Mouse (Mus musculus) large intestine, adult 2 months (tissue): ENCODE measurements around the gene Slc22a20. TPM values are rescaled to one million over a fixed set of nuclear protein-coding genes. Genes with fewer than 3 reads are reported as not detected.

Experiments used
- DNase-seq: peaks from one replicate; pipeline ENCODE4 v3.0.0-alpha.2; 2012; ENCODE audit warnings: low read depth, low spot score
- whole genome bisulfite sequencing: fragments of 180-500 bp; shearing (Covaris S2); methylation state at CpG from one replicate; pipeline ENCODE4 v1.1.7; 2018; 5-methylcytosine and 5-hydroxymethylcytosine counted together
- polyA plus RNA-seq: library from polyadenylated mRNA; depleted of rRNA; stranded (reverse); fragments of >200 nt; gene quantifications from 2 replicates; pipeline ENCODE4 v1.2.3, GENCODE M21; 2012

Slc22a20 gene
- polyA plus RNA-seq, 1 experiment: not detected

- DNase-seq: peak; percentile 92
- whole genome bisulfite sequencing: 31% methylated on average over 28 of the region's 28 CpGs
Observed at GRCm38 (mm10) chr19:5955704-5956670, 30.0 kb downstream of the Slc22a20 start.

- no peak for DNase-seq
- WGBS: 70% methylated on average over 10 of the region's 10 CpGs
Observed at GRCm38 (mm10) chr19:5954936-5955335, 31.0 kb downstream of the Slc22a20 start.

- DNase-seq: no peak
- WGBS: 49% methylated on average over 22 of the region's 22 CpGs
Observed at GRCm38 (mm10) chr19:5954031-5954710, 31.8 kb downstream of the Slc22a20 start.

DNA sequence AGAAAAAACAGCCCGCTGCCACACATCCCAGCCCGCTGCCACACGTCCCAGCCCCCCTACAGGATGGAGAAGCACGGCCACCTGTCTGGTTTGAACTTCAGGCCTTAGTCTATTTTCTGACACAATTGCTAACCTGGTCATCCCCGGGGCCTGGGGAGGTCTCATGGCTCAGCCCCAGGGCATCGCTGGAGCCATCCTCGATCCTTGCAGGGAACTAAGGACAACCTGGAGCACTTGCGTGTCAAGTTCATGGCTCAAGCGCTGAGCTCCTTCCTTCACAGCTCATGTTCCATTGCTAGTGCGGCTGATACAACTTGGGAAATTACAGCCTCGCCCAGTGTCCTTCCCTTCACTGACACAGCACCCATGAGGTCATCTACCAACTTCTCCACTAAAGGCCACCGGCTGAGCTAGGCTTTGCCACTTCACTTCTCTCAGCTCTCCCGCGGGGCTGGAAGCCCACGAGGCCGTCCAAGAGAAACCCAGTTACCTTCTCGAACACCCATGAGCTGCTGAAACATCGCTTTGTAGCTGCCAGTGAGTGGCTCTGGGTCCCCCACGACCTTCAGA lies 32.7 kb downstream of the Slc22a20 start:
- no peak for DNase-seq
- WGBS: 89% methylated on average over 19 of the region's 19 CpGs

DNA sequence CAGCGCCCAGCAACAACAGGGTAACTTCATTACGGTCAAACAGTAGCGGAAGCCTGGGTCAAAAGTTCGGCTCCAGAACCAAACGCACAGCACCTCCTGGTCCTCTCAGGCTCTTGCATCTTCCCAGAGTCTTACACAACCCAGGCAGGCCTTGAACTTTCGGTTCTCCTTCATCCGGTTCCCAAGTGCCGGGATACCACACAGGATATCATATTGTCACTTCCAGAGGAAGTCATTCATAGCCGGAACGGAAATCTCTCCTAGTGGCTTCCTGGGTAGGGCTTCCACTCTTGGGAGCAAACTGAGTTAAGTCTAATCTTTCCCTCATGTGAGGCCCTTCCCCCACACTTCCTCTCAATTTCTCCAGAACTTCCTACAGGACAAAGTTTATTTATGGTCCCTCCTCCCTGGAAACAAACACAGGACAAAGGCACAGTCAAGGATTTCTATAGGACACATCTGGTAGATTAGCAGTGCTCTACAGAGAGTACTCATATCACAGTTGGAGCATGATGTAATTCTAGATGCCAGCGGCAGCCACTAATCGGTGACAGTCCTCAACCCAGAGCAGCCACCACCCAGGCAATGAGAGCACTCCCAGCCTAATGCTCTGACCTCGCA lies 33.8 kb downstream of the Slc22a20 start:
- 64% methylated on average over 13 of the region's 13 CpGs for WGBS

DNA sequence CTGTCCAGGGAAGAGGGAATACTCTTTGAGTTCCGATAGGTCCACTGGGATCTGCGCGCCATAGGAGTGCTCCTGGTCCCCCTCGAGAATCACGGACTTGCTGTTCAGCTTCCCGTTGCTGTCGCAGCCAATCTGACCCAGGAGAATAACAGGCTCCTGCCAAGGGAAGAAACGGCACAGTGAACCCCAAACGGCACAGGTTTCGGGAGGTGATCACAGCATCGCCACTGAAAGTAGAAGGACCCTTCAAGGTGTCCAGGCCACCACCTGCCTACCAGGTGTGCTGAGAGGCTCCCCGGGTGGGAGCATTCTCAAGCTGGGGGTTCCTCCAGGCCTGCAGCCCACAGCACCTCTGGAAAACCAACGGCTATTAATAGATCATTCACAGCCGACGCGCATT lies 34.3 kb downstream of the Slc22a20 start:
- 85% methylated on average over 16 of the region's 16 CpGs for WGBS
- no peak for DNase-seq

More for the DNA sequence above, 33.8 kb downstream of the Slc22a20 start:
- no peak for DNase-seq

DNA sequence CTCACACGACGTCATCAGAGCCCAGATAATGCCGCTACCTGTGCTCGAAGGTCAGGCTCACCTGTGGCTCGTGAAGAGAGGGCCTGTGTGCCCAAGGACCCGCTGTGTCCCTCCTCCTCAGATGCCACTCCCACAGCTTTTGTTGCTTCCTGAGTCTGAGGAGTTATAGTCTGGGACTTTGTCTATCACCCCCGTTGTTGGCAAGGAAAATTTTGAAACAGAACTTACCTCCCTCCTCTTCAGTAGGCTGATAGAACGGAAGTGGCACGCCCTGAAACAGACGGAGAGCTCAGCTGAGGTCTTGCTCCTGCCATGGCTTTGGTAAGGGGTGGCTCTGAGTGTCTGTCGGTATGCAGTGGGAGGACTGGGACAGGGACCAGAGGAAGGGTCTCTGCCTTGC lies 35.7 kb downstream of the Slc22a20 start:
- no peak for DNase-seq
- WGBS: 84% methylated on average over 11 of the region's 11 CpGs

- WGBS: 66% methylated on average over 8 of the region's 8 CpGs
- no peak for DNase-seq
Observed at GRCm38 (mm10) chr19:5945891-5946290, 40.1 kb downstream of the Slc22a20 start.

DNA sequence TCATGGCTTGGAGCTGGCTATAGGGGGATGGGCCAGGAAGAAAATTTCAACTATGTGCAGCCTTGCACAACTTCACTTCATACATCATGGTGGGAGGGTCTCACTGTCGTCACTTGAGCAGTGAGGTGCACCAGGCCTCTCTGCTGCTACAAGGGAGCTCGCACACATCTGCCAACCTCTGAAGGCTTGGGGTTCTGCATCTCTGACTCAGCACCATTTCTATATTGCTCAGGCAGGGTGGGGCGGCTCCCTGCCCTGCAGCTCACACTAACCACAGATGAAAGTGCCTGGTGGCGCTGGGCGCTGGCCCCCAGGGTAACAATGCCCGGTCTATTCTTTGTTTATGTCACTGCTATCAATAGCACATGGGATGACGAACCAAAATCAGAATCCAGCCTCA lies 40.9 kb downstream of the Slc22a20 start:
- DNase-seq: no peak
- WGBS: 55% methylated on average over 7 of the region's 7 CpGs

DNA sequence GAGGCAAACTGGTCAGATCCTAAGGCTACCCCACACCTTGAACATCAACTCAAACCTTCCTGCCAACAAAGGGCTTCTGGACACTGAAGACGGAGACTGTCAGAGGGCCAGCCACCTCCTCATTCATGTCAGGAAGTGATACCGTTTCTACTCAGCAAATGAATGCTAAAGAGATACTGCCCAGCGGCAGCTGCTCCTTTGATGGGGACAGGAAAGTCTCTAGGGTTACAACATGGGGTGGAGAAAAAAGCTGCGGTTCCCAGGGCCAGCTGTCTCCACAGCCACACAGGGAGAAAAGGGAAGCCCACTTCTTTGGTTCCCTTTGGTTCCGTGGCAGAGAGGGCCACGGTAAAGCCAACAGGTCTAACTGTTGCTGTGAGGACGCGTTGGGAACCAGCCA lies 41.8 kb downstream of the Slc22a20 start:
- WGBS: 81% methylated on average over 8 of the region's 8 CpGs
- DNase-seq: no peak

GRCm38 (mm10) chr19:5943404-5943803 lies 42.5 kb downstream of the Slc22a20 start:
- DNase-seq: no peak
- 93% methylated on average over 15 of the region's 15 CpGs for whole genome bisulfite sequencing

GRCm38 (mm10) chr19:5942581-5942980 lies 43.4 kb downstream of the Slc22a20 start:
- DNase-seq: no peak
- WGBS: 83% methylated on average over 7 of the region's 7 CpGs

GRCm38 (mm10) chr19:5940656-5941055 lies 45.3 kb downstream of the Slc22a20 start:
- DNase-seq: no peak
- WGBS: 79% methylated on average over 10 of the region's 10 CpGs

DNA sequence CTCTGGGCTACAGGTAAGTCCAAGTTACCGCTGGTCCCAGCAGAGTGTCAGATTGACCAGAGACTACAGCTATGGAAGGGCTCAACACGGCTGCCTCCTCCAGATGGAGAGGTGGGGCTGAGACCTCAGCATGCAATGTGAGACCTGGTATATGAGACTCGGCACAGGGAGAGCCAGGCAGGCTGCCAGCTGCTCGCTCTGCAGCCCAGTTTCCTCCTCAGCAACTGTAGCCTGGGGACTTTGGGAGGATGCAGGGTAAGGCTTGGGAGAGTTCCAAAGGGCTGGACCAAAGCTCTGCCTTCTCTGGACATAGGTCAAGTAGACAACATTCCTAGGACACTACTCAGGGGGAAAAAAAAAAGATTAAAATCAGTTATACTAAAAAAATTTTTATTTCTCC lies 45.8 kb downstream of the Slc22a20 start:
- WGBS: 27% methylated on average over 4 of the region's 4 CpGs
- DNase-seq: no peak

DNA sequence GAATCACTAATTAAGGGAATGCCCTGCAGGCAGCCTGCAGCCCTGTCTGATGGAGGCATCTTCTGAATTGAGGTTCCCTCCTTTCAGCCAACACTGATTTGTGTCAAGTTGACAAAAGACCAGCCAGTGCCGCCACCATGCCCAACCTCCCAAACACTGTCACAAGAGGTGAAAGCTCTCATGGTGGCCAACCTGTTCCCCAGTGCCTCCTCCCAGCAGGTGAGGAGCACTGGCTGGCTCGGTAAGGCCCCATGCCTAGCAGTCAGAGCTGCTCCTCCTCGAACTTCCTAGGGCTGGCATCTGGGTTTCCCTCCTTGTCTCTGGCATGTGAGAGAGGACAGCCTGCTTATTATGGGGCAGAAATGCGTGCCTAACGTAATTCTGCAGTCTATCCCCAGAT lies 46.2 kb downstream of the Slc22a20 start:
- WGBS: 79% methylated on average over 5 of the region's 5 CpGs
- no peak for DNase-seq

GRCm38 (mm10) chr19:5938516-5938915 lies 47.4 kb downstream of the Slc22a20 start:
- WGBS: 51% methylated on average over 6 of the region's 6 CpGs
- no peak for DNase-seq

GRCm38 (mm10) chr19:5937836-5938406 lies 48.0 kb downstream of the Slc22a20 start:
- no peak for DNase-seq
- 28% methylated on average over 14 of the region's 14 CpGs for WGBS

DNA sequence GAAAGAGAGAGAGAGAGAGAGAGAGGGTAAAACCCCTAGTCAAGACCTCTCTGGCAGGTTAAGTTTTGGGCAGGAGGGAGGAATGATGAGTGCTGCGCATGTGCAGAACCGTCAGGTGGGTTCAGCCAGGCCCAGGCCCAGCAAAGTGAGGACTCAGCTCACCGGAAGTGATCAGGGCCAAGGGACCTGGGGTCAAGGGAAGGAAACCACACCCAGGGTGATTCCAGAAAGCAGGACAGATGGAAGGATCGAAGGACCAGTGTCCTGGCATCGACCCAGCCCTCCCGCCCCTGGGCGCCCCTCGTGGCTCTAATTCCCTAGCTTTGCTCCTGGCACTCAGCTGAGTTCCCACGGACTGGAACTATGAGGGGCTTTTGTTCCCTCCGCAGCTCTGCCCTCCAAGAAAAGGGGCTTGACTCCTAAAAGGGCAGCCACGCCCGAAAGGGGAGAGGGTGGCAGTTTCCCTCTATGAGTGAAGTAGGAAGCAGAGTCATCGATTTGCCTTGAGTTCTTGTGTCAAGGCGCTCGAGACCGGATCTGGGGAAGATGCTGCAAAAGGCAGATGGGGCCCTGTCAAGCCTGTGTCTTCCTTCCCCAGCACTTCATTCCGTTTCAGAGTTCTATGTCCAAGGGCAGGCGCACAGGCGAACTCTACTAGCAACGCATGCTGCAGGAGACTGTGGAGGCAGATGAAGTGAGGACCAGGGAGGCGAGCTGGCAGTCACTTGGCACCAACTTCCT lies 48.7 kb downstream of the Slc22a20 start:
- 75% methylated on average over 21 of the region's 21 CpGs for WGBS

GRCm38 (mm10) chr19:5935691-5936090 lies 50.3 kb downstream of the Slc22a20 start:
- WGBS: 24% methylated on average over 5 of the region's 5 CpGs
- no peak for DNase-seq

More for the DNA sequence above, 48.7 kb downstream of the Slc22a20 start:
- DNase-seq: no peak
